8 mouse cellular contexts compared by ENCODE assay signal in the genomic region with DNA sequence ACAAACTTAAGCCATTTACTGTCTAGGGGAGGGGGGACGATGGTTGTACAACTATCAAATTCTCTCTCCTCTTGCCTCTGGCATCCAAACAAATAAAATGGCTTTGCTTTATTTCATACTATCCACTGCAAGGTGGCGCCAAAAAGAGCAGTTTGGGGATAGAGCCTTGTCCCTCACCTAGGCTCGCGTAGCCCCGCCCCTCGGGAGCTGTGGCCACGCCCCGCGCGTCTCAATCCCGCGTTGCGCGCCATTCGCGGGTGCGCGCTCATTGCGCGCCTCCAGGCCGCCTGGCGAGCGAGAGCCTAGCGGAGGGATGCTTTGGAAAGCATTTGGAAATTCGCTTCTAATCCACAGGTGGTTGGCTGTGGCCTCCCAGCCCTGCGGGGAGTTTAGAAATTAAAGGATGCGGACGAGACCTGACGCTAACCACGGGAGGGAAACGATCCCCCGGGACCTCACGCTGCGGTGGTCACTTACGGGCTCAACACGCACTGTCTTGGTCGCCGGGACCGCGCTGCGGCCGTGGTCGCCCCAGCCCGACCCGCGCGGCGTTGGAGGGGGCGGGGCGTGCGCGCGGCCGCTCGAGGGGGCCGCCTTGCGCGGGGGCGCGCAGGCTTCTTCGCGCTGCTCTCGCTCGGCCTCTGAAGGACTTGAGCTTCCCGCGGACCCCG. TPM values are rescaled to one million over a fixed set of nuclear protein-coding genes. Genes with fewer than 3 reads are reported as not detected.
A peak's percentile ranks its signal among the peaks of the same experiment; 100 is the strongest.
DNase-seq lines count a peak whose midpoint lies in the region; ATAC-seq and TF ChIP-seq lines count a peak whose summit lies in the region.

No protein-coding gene starts in this region.

- no peaks in the 10 kb centered on the region for H3K9me3 ChIP-seq in heart, embryonic 11.5 days (replicated peaks; ENCODE audit: control insufficient read depth, low read length)
- no peaks in the 10 kb centered on the region for H3K9me3 ChIP-seq in kidney, embryonic 16.5 days (ENCODE audit: low read length)

- TF ChIP-seq CTCF in bone marrow macrophage, adult 2 months (IDR thresholded peaks at IDR 0.05; ENCODE audit: low read depth, low read length), result no peak
- no peak for TF ChIP-seq CTCF in embryonic fibroblast, embryonic 13.5 days (IDR thresholded peaks at IDR 0.05; ENCODE audit: borderline replicate concordance, insufficient read depth, low read length)
- TF ChIP-seq CTCF in liver, adult 2 months (IDR thresholded peaks at IDR 0.05; ENCODE audit: low read depth, low read length), result peak; percentile 33

- WGBS in heart, embryonic 11.5 days (ENCODE audit: insufficient replicate concordance), result under 1% methylated on average over 66 of the region's 67 CpGs
- under 1% methylated on average over 66 of the region's 67 CpGs for WGBS in kidney, embryonic 16.5 days
- WGBS in liver, adult 2 months, result 1% methylated on average over 60 of the region's 67 CpGs

- H3K9ac ChIP-seq in heart, embryonic 11.5 days (ENCODE audit: low read depth, low read length), result peak overlapping the region; percentile 90
- peak overlapping the region; percentile 96 for H3K9ac ChIP-seq in kidney, embryonic 16.5 days (replicated peaks; ENCODE audit: low read length)
- H3K9ac ChIP-seq in liver, adult 2 months (ENCODE audit: low read depth, low read length), result peak overlapping the region; percentile 87

- no peaks in the 10 kb centered on the region for H3K36me3 ChIP-seq in heart, embryonic 11.5 days (ENCODE audit: control insufficient read depth, insufficient read depth, low read length)
- H3K36me3 ChIP-seq in kidney, embryonic 16.5 days (ENCODE audit: insufficient read depth, low read length), result peaks cover 2% of the 10 kb centered on the region; the same call in 1 of the 2 replicates
- no peaks in the 10 kb centered on the region for H3K36me3 ChIP-seq in liver, adult 2 months (ENCODE audit: control insufficient read depth, insufficient read depth, low read length)
- H3K36me3 ChIP-seq in myocyte (ENCODE audit: control insufficient read depth, insufficient read depth), result peaks cover 4% of the 10 kb centered on the region
- no peaks in the 10 kb centered on the region for H3K36me3 ChIP-seq in splenic B cell, adult 2 months (ENCODE audit: control insufficient read depth, insufficient read depth, low read length, poor library complexity, severe bottlenecking)

- peak; percentile 83 for ATAC-seq in heart, embryonic 11.5 days (replicated peaks; ENCODE audit: insufficient number of reproducible peaks, low FRiP score, low TSS enrichment)
- ATAC-seq in kidney, embryonic 16.5 days (ENCODE audit: low FRiP score, low TSS enrichment), result peak; percentile 86

- H3K27me3 ChIP-seq in heart, embryonic 11.5 days (ENCODE audit: control insufficient read depth, insufficient read depth, low read length), result no peaks in the 10 kb centered on the region
- H3K27me3 ChIP-seq in kidney, embryonic 16.5 days (ENCODE audit: insufficient read depth, low read length), result no peaks in the 10 kb centered on the region
- no peaks in the 10 kb centered on the region for H3K27me3 ChIP-seq in liver, adult 2 months (ENCODE audit: control insufficient read depth, insufficient read depth, low read length)
- H3K27me3 ChIP-seq in myocyte (ENCODE audit: control insufficient read depth, insufficient read depth, insufficient read length), result no peaks in the 10 kb centered on the region
- H3K27me3 ChIP-seq in splenic B cell, adult 2 months (ENCODE audit: control insufficient read depth, insufficient read depth, low read length, poor library complexity, severe bottlenecking), result no peaks in the 10 kb centered on the region

- TF ChIP-seq POLR2A in bone marrow macrophage, adult 2 months (IDR thresholded peaks at IDR 0.05; ENCODE audit: borderline replicate concordance, low read depth, low read length), result peak; percentile 18; the same call in 1 of the 2 replicates
- peak; percentile 69 for TF ChIP-seq POLR2A in embryonic fibroblast, embryonic 13.5 days (IDR thresholded peaks at IDR 0.05; ENCODE audit: low read depth, low read length)
- TF ChIP-seq POLR2A in liver, adult 2 months (IDR thresholded peaks at IDR 0.05; ENCODE audit: extremely low read depth, insufficient read depth, low read length), result 0 out of 2 replicates have a peak, but pooled peaks have one; percentile 17
- no peak for TF ChIP-seq POLR2A in myocyte (IDR thresholded peaks at IDR 0.05; ENCODE audit: insufficient read length, low read depth)

- peak overlapping the region; percentile 90 for H3K27ac ChIP-seq in bone marrow macrophage, adult 2 months (ENCODE audit: insufficient read depth, low read depth, low read length)
- H3K27ac ChIP-seq in embryonic fibroblast, embryonic 13.5 days (ENCODE audit: insufficient read depth, low read length), result peak overlapping the region; percentile 84
- peak overlapping the region; percentile 95 for H3K27ac ChIP-seq in heart, embryonic 11.5 days (ENCODE audit: low read depth, low read length)
- peak overlapping the region; percentile 98 for H3K27ac ChIP-seq in kidney, embryonic 16.5 days (ENCODE audit: low read length)
- H3K27ac ChIP-seq in liver, adult 2 months (replicated peaks; ENCODE audit: insufficient read depth, low read depth, low read length), result peak overlapping the region; percentile 79

- peak; percentile 94 for DNase-seq in A20 (ENCODE audit: low read depth, low spot score)
- peak; percentile 80 for DNase-seq in liver, adult 2 months (ENCODE audit: extremely low read depth, low read depth, low spot score)
- DNase-seq in splenic B cell, adult 2 months (ENCODE audit: low read depth, low spot score), result peak; percentile 94

- peak overlapping the region; percentile 99 for H3K4me3 ChIP-seq in bone marrow macrophage, adult 2 months (ENCODE audit: insufficient read depth, low read length)
- H3K4me3 ChIP-seq in embryonic fibroblast, embryonic 13.5 days (ENCODE audit: insufficient read depth, low read length), result peak overlapping the region; percentile 87
- peak overlapping the region; percentile 90 for H3K4me3 ChIP-seq in heart, embryonic 11.5 days (ENCODE audit: low read depth, low read length)
- H3K4me3 ChIP-seq in kidney, embryonic 16.5 days (ENCODE audit: low read length), result peak overlapping the region; percentile 84
- peak overlapping the region; percentile 95 for H3K4me3 ChIP-seq in liver, adult 2 months (ENCODE audit: insufficient read depth, low read depth, low read length)
- peak overlapping the region; percentile 64 for H3K4me3 ChIP-seq in myocyte

- peak overlapping the region; percentile 17 for H3ac ChIP-seq in myocyte (ENCODE audit: control insufficient read depth, insufficient read length)

- peaks cover 4% of the 10 kb centered on the region; the same call in 1 of the 2 replicates for H3K79me2 ChIP-seq in liver, adult 2 months (ENCODE audit: control insufficient read depth, insufficient read depth, low read length)
- H3K79me2 ChIP-seq in myocyte (ENCODE audit: control insufficient read depth, insufficient read depth), result peaks cover 10% of the 10 kb centered on the region

- peak overlapping the region; percentile 60 for H3K4me2 ChIP-seq in heart, embryonic 11.5 days
- peak overlapping the region; percentile 59 for H3K4me2 ChIP-seq in kidney, embryonic 16.5 days (replicated peaks; ENCODE audit: low read depth, low read length)
- peak overlapping the region; percentile 74 for H3K4me2 ChIP-seq in myocyte (ENCODE audit: low read depth)

- peaks cover 6% of the 10 kb centered on the region; the same call in 1 of the 2 replicates for H3K4me1 ChIP-seq in bone marrow macrophage, adult 2 months (ENCODE audit: control insufficient read depth, insufficient read depth, low read length)
- no peaks in the 10 kb centered on the region for H3K4me1 ChIP-seq in embryonic fibroblast, embryonic 13.5 days (ENCODE audit: control insufficient read depth, insufficient read depth, low read length)
- peaks cover 6% of the 10 kb centered on the region for H3K4me1 ChIP-seq in heart, embryonic 11.5 days (ENCODE audit: control insufficient read depth, insufficient read depth, low read length)
- H3K4me1 ChIP-seq in kidney, embryonic 16.5 days (ENCODE audit: insufficient read depth, low read length), result peaks cover 14% of the 10 kb centered on the region; the same call in 1 of the 2 replicates
- no peaks in the 10 kb centered on the region for H3K4me1 ChIP-seq in liver, adult 2 months (ENCODE audit: control insufficient read depth, insufficient read depth, low read length)

TF ChIP-seq in myocyte, 11 proteins besides CTCF, POLR2A, EP300 and RAD21:
- peak; percentile 55 for TF ChIP-seq E2F4 (IDR thresholded peaks at IDR 0.05; ENCODE audit: insufficient read depth)
- TF ChIP-seq TCF3 (IDR thresholded peaks at IDR 0.05; ENCODE audit: insufficient read length, low read depth), result no peak

RNA-seq across cellular contexts. Expression of gene Mcm9, which starts 0.9 kb away (rescaled TPM):
- 7.3 and 9.8 TPM in 2 replicates for polyA plus RNA-seq in bone marrow macrophage, adult 2 months (2012; ENCODE audit: insufficient read depth, insufficient read length, missing spikeins)
- polyA plus RNA-seq in embryonic fibroblast, embryonic 13.5 days (2011; ENCODE audit: insufficient read length, low read depth, missing spikeins), result 5.0 and 6.4 TPM in 2 replicates
- 11.2 and 11.4 TPM in 2 replicates for polyA plus RNA-seq in heart, embryonic 11.5 days (2014; fragmentation: Nextera tagmentation; extraction: Ambion mirVana)
- polyA plus RNA-seq in kidney, embryonic 16.5 days (2015; fragmentation: Nextera tagmentation; extraction: Ambion mirVana), result 9.6 and 11.6 TPM in 2 replicates
- total RNA-seq in liver, adult 2 months (2014; rRNA removed), result 4.2 and 5.0 TPM in 2 replicates
- 1.3 and 1.5 TPM in 2 replicates for polyA plus RNA-seq in liver, adult 2 months (2012; rRNA removed)
- 3.0 TPM for polyA plus RNA-seq in myocyte (2012; fragmentation: generic; extraction: Trizol)

RNA-seq across cellular contexts. Expression of gene Asf1a, which starts 32.8 kb away (rescaled TPM):
- polyA plus RNA-seq in bone marrow macrophage, adult 2 months (2012; ENCODE audit: insufficient read depth, insufficient read length, missing spikeins), result 17.4 and 17.9 TPM in 2 replicates
- 31.0 and 44.3 TPM in 2 replicates for polyA plus RNA-seq in embryonic fibroblast, embryonic 13.5 days (2011; ENCODE audit: insufficient read length, low read depth, missing spikeins)
- polyA plus RNA-seq in heart, embryonic 11.5 days (2014; fragmentation: Nextera tagmentation; extraction: Ambion mirVana), result 84.0 and 88.8 TPM in 2 replicates
- 98.9 and 102 TPM in 2 replicates for polyA plus RNA-seq in kidney, embryonic 16.5 days (2015; fragmentation: Nextera tagmentation; extraction: Ambion mirVana)
- total RNA-seq in liver, adult 2 months (2014; rRNA removed), result 10.5 and 11.2 TPM in 2 replicates
- polyA plus RNA-seq in liver, adult 2 months (2012; rRNA removed), result 2.2 and 3.1 TPM in 2 replicates
- polyA plus RNA-seq in myocyte (2012; fragmentation: generic; extraction: Trizol), result 14.2 TPM

Comparison
In these comparisons a context has a peak if more than half of its experiments do, and no peak if none do; other contexts are left out.
1. Peak in every context shown above with its lines: DNase-seq, ATAC-seq, H3K4me3 ChIP-seq and H3K27ac ChIP-seq.